Mouse (Mus musculus) forebrain, embryonic 15.5 days (tissue): ENCODE data around the gene Slc9a2. TPM values are rescaled to one million over a fixed set of nuclear protein-coding genes. Genes with fewer than 3 reads are reported as not detected.
"Not testable (repeated sequence)": the region's sequence is repeated elsewhere in the genome, so short reads cannot be mapped to it uniquely, and the experiment has no call there.

Experiments
- ATAC-seq: fragments of 200-750 bp; cut with Nextera tagmentation; replicated peaks from 2 replicates; pipeline ENCODE4 v1.8.0; 2017; ENCODE audit warnings: mild to moderate bottlenecking, moderate TSS enrichment, moderate library complexity
- H3K27ac ChIP-seq: fragments of 300-500 bp; sonication (generic); replicated peaks from 2 replicates; pipeline ENCODE4 v1.5.1; 2015; ENCODE audit warnings: mild to moderate bottlenecking, inconsistent platforms
- H3K27me3 ChIP-seq: fragments of 300-500 bp; sonication (generic); 2 replicates; pipeline ENCODE4 v1.6.1; 2015; ENCODE audit warnings: inconsistent platforms
- H3K36me3 ChIP-seq: fragments of 300-500 bp; sonication (generic); 2 replicates; pipeline ENCODE4 v1.6.1; 2015; ENCODE audit warnings: mild to moderate bottlenecking, inconsistent platforms
- H3K4me1 ChIP-seq: fragments of 300-500 bp; sonication (generic); 2 replicates; pipeline ENCODE4 v1.6.1; 2015; ENCODE audit warnings: inconsistent platforms
- H3K4me2 ChIP-seq: fragments of 300-500 bp; sonication (generic); replicated peaks from 2 replicates; pipeline ENCODE4 v1.6.1; 2015; ENCODE audit warnings: mild to moderate bottlenecking, inconsistent platforms
- H3K4me3 ChIP-seq: fragments of 300-500 bp; sonication (generic); 2 replicates; pipeline ENCODE4 v1.5.1; 2015; ENCODE audit warnings: mild to moderate bottlenecking, inconsistent platforms
- H3K9ac ChIP-seq: fragments of 300-500 bp; sonication (generic); replicated peaks from 2 replicates; pipeline ENCODE4 v1.6.1; 2015; ENCODE audit warnings: mild to moderate bottlenecking, inconsistent platforms
- H3K9me3 ChIP-seq: fragments of 300-500 bp; sonication (generic); 2 replicates; pipeline ENCODE4 v1.6.1; 2016; ENCODE audit warnings: inconsistent platforms
- WGBS: fragments of 180-500 bp; shearing (Covaris S2); methylation state at CpG from one replicate; pipeline ENCODE4 v1.1.7; 2015; ENCODE audit warnings: mixed read lengths; 5-methylcytosine and 5-hydroxymethylcytosine counted together
- polyA plus RNA-seq: library from polyadenylated mRNA; unstranded; fragments of >200 nt; fragmentation: Nextera tagmentation; extraction: Ambion mirVana; gene quantifications from 2 replicates; pipeline ENCODE4 v1.2.1, GENCODE M21; 2015

The Slc9a2 gene
- polyA plus RNA-seq, 1 experiment from 2014 or later = 0.09 TPM

DNA sequence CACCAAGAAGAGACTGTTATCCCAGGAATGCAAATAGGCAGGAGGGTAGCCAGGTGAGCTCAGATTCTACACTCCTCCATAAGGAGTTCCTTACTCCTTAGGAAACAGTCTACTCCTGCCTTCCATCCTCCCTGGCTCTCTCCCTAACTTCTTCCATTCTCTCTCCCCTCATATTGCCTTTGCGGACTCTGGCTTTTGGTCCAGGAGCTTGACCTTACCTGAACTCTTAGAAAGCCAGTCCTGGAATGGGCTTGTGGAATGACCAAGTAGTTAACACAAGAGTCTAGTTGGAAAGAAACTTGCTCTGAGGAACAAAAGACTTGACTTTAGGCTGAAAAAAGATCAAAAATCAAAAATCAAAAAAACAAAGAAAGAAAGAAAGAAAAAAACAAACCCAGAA, 48.3 kb downstream of the Slc9a2 start:
- Histone ChIP-seq H3K9me3 (no peaks in the 10 kb centered on the region), H3K9ac (no peak overlapping the region), H3K4me2 (no peak overlapping the region), H3K4me1 (no peaks in the 10 kb centered on the region), H3K4me3 (no peak overlapping the region), H3K36me3 (no peaks in the 10 kb centered on the region), H3K27ac (no peak overlapping the region), H3K27me3 (no peaks in the 10 kb centered on the region)
- 100% methylated on average over 1 of the region's 1 CpGs for WGBS
- no peak for ATAC-seq

DNA sequence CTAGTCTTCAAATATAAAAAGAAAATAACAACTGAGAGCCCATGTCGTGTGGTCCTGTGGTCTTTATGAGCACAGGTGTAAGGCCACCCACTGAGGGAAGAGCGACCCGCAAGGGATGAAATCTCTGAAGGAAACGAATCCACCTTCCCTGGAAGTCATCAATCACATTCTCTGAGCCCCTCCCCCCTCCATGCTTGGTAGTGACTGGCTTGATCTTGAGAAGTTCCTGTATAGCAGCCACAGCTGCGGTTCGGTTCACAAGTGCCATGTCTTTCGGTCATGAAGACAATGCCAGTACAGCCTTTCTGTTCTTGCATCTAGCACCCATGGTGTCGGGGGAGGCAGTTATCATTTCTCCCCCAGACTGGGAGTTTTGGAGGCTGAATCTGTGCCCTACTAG, 57.3 kb downstream of the Slc9a2 start:
- no peak overlapping the region for H3K9ac ChIP-seq
- 93% methylated on average over 8 of the region's 8 CpGs for WGBS
- H3K9me3 ChIP-seq = no peaks in the 10 kb centered on the region
- H3K36me3 ChIP-seq = no peaks in the 10 kb centered on the region
- H3K4me3 ChIP-seq = no peak overlapping the region
- no peak overlapping the region for H3K27ac ChIP-seq
- H3K4me2 ChIP-seq = no peak overlapping the region
- ATAC-seq = no peak
- no peaks in the 10 kb centered on the region for H3K4me1 ChIP-seq
- H3K27me3 ChIP-seq = no peaks in the 10 kb centered on the region

DNA sequence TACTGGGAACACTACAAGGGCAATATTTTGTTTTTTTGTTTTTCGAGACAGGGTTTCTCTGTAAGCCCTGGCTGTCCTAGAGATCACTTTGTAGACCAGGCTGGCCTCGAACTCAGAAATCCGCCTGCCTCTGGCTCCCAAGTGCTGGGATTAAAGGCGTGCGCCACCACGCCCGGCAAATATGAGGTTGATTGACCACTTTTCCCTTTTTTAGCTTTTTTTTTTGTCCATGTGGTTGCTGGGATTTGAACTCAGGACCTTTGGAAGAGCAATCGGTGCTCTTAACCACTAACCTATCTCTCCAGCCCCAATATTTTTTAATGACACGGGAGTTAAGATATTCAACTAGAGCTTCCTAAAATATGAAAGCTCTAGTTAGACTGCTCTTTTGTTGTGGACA, 57.9 kb downstream of the Slc9a2 start:
- H3K9me3 ChIP-seq, H3K9ac ChIP-seq, ATAC-seq, H3K36me3 ChIP-seq, H3K27me3 ChIP-seq, H3K4me3 ChIP-seq, H3K4me1 ChIP-seq, H3K27ac ChIP-seq, H3K4me2 ChIP-seq: not testable (repeated sequence)
- 93% methylated on average over 9 of the region's 9 CpGs for WGBS

DNA sequence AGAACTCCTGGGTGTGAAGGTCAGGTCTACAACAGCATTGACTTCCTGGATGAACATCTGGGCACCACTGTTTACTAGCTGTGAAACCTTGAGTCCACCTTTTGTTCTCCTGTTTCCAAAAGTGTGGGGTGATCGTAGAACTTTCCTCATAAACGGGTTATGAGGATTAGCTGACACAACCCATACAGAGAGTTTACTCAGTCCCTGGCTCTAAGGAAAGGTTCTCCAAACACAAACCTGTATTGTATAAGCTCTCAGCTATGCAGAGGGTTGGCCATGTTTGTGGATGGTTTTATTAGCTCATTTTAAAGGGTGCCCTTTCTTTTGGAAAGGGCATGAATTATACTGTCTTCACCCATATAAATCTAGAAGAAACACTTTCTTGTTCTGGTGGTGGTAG, 60.4 kb downstream of the Slc9a2 start:
- Histone ChIP-seq H3K9me3 (no peaks in the 10 kb centered on the region), H3K4me2 (no peak overlapping the region), H3K36me3 (no peaks in the 10 kb centered on the region), H3K9ac (no peak overlapping the region), H3K27ac (no peak overlapping the region), H3K4me1 (no peaks in the 10 kb centered on the region), H3K4me3 (no peak overlapping the region), H3K27me3 (no peaks in the 10 kb centered on the region)
- ATAC-seq = no peak
- 90% methylated on average over 2 of the region's 2 CpGs for WGBS

DNA sequence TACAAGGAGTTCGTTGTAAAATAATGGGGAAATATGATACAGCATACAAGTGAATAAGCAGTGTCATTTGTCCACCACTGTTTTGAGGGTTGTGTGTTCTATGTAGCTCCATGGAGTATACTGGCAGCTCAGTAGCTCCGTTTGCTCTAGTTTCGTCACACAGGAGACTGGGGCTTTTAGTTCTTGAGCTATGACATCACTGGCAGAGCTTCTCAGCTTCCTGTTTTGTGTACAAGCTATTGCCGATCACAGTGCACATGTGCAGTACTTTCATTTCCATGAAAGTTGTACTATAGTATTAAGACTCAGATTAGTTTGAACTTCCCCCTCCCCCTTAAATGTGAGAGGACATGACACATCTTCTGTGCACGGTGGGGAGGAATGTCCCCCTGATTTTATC, 65.7 kb downstream of the Slc9a2 start:
- Histone ChIP-seq H3K27ac (no peak overlapping the region), H3K9ac (no peak overlapping the region), H3K9me3 (no peaks in the 10 kb centered on the region), H3K4me3 (no peak overlapping the region), H3K4me1 (no peaks in the 10 kb centered on the region), H3K4me2 (no peak overlapping the region), H3K27me3 (no peaks in the 10 kb centered on the region), H3K36me3 (no peaks in the 10 kb centered on the region)
- no peak for ATAC-seq
- WGBS = 84% methylated on average over 5 of the region's 5 CpGs

DNA sequence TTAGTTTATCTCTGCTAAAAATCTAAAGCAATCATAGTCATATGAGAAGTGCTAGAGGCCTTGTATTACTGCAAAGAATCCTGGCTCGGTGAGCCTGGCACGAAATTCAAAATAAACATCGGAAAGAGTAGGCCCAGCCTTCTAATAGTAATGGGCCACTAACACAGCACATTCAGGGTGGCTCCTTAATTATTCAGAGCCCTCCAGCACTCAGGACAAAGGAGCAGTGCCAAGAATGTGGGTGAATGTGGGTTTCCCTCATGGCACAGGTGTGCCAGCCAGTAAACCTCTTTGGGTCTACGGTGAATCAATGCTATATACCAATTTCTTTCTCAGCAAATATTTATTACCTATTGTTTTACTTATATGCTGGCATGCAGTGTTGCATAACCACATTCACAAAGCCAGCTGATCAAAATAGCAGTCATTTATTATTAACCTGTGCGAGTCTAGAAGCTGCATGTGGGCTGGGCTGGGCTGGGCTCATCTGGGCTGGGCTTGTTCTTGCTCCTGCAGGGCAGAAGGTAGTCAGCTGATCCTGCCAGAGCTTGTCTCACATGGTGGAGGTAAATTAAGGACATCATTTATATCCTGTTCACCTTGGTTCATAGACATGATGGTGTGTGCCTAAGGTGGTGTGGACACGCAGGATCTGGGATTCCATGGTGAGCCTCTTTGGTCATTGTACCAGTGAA, 79.5 kb downstream of the Slc9a2 start:
- Histone ChIP-seq H3K36me3 (no peaks in the 10 kb centered on the region), H3K4me3 (no peak overlapping the region), H3K9ac (no peak overlapping the region), H3K9me3 (no peaks in the 10 kb centered on the region), H3K4me2 (no peak overlapping the region), H3K27ac (no peak overlapping the region), H3K27me3 (no peaks in the 10 kb centered on the region), H3K4me1 (no peaks in the 10 kb centered on the region)
- WGBS = 87% methylated on average over 6 of the region's 6 CpGs
- ATAC-seq = no peak

DNA sequence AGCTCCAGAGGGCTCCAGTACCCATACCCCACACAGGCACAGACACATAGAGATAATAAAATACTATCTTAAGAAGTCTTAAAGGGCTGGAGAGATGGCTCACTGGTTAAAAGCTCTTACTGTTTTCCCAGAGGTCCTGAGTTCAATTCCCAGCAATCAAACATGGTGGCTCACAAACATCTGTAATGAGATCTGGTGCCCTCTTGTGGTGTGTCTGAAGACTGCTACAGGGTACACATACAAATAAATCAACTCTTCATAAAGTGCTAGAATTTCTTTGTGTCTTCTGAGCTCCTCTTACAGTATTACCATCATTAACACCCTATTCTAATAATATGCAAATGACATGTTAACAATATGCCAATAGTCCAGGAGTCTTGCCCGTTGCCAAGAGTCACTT, 83.7 kb downstream of the Slc9a2 start:
- Histone ChIP-seq H3K27ac (no peak overlapping the region), H3K9ac (no peak overlapping the region), H3K27me3 (no peaks in the 10 kb centered on the region), H3K4me2 (no peak overlapping the region), H3K9me3 (no peaks in the 10 kb centered on the region), H3K4me1 (no peaks in the 10 kb centered on the region), H3K4me3 (no peak overlapping the region), H3K36me3 (no peaks in the 10 kb centered on the region)
- 60% methylated on average over 1 of the region's 1 CpGs for WGBS
- ATAC-seq = no peak

DNA sequence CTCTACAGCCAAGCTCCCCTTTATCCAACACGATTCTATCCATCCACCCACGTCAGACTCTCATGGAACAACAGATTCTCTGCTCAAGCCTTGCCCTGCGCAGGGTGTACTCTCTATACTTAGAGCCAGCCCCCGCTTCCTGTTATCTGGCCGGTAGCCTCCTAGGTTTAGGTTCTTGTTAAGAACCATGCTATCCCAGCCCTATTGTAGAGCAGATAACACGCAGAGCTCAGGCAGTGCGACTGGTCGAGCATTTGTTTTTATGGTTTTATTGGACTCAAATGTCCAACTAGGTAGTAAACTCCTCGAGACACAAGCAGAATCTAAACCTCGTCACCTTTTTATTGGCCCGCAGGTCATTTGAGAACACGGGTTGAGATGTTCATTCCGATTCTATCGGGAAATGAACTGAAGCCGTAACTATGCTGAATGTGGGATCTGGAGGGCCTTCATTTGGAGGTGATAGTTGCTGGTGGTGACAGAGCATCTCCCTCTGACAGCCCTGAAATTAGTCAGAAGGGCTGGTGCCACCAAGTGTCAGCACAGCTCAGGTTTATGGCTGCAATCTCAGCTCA, 84.4 kb downstream of the Slc9a2 start:
- no peak overlapping the region for H3K27ac ChIP-seq
- ATAC-seq = no peak
- H3K36me3 ChIP-seq = no peaks in the 10 kb centered on the region
- H3K4me3 ChIP-seq = no peak overlapping the region
- no peaks in the 10 kb centered on the region for H3K9me3 ChIP-seq
- H3K4me1 ChIP-seq = no peaks in the 10 kb centered on the region
- H3K9ac ChIP-seq = no peak overlapping the region
- no peak overlapping the region for H3K4me2 ChIP-seq
- H3K27me3 ChIP-seq = no peaks in the 10 kb centered on the region
- WGBS = 94% methylated on average over 15 of the region's 15 CpGs

DNA sequence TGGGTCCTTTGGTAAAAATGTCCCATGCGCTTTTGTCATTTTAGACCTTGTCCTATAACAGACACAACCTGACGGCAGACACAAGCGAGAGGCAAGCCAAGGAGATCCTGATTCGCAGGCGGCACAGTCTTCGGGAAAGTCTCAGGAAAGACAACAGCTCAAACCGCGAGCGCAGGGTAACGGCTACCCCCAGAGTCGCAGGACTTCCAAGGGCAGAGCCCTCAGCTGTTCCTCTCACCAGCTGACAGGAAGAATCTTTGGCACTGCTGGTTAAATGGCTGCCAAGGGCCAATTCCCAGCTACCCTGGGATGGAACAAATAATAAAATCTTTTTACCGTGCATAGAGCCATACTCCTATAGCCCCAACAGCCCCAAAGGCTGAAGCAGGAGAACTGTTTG, 85.1 kb downstream of the Slc9a2 start:
- H3K27ac ChIP-seq = no peak overlapping the region
- no peak for ATAC-seq
- no peaks in the 10 kb centered on the region for H3K9me3 ChIP-seq
- no peaks in the 10 kb centered on the region for H3K4me1 ChIP-seq
- H3K9ac ChIP-seq = no peak overlapping the region
- H3K27me3 ChIP-seq = no peaks in the 10 kb centered on the region
- no peak overlapping the region for H3K4me3 ChIP-seq
- H3K36me3 ChIP-seq = no peaks in the 10 kb centered on the region
- no peak overlapping the region for H3K4me2 ChIP-seq
- 90% methylated on average over 12 of the region's 12 CpGs for WGBS

DNA sequence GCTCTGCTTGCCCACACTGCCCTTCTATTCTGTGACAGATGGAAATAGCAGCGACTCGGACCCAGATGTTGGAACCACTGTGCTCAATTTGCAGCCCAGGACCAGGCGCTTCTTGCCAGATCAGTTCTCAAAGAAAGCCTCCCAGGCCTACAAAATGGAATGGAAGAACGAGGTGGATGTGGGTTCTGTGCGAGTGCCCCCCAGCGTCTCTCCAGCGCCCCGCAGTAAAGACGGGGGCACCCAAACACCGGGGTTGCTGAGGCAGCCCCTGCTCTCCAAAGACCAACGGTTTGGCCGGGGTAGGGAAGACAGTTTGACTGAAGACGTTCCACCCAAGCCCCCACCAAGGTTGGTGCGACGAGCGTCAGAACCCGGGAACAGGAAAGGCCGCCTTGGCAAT, 87.2 kb downstream of the Slc9a2 start:
- no peaks in the 10 kb centered on the region for H3K36me3 ChIP-seq
- ATAC-seq = no peak
- no peaks in the 10 kb centered on the region for H3K4me1 ChIP-seq
- H3K27me3 ChIP-seq = no peaks in the 10 kb centered on the region
- H3K27ac ChIP-seq = no peak overlapping the region
- no peak overlapping the region for H3K4me3 ChIP-seq
- H3K9me3 ChIP-seq = no peaks in the 10 kb centered on the region
- H3K4me2 ChIP-seq = no peak overlapping the region
- H3K9ac ChIP-seq = no peak overlapping the region
- WGBS = 91% methylated on average over 18 of the region's 18 CpGs

DNA sequence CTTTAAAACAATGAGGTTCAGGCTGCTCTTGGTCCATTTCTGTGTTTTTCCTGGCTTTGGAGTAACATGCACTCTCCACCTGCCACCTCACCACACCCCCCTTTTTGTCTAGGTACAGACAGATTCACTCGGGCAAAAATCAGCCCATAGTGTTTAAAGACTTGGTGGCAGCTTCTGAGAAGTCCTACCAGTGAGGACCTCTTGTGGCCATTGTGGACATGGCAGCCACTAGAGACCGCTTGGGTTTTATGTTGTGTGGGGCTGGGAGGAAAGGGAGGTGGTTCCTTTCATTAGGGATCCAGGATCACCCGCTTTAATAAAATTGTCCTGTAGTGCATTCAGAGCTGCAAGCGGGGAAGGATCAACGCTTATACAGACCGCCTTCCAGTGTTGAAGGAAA, 88.2 kb downstream of the Slc9a2 start:
- no peaks in the 10 kb centered on the region for H3K4me1 ChIP-seq
- H3K9me3 ChIP-seq = no peaks in the 10 kb centered on the region
- H3K27me3 ChIP-seq = no peaks in the 10 kb centered on the region
- no peak for ATAC-seq
- peaks cover 2% of the 10 kb centered on the region; the same call in 1 of the 2 replicates for H3K36me3 ChIP-seq
- H3K4me3 ChIP-seq = no peak overlapping the region
- no peak overlapping the region for H3K27ac ChIP-seq
- H3K4me2 ChIP-seq = no peak overlapping the region
- WGBS = 31% methylated on average over 6 of the region's 6 CpGs
- H3K9ac ChIP-seq = no peak overlapping the region

DNA sequence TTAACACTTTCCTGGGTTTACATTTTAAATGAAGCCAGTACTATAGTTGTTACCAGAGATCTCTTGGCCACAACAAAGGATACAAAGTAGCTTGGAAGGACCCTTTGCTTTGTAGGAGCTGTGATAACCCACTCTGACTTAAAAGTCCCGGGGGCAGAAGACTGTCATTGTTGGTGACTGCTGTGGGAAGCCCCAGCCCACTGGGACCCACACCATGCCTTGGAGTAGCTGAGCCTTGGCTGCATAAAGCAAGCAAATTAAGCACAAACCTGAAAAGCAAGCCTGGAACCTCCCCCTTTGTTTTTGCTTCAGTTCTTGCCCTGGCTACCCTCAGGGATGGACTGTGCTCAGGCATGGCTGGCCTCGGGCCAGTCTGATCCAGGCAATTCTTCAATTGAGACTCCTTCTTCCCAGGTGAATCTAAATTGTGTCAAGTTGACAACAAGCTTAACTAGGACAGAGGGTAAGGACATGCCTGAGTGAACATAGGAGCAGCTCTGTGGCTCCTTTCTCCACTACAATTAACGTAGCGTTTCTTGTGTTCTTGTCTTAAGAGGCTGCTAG, 89.0 kb downstream of the Slc9a2 start:
- no peak overlapping the region for H3K27ac ChIP-seq
- 37% methylated on average over 4 of the region's 4 CpGs for WGBS
- no peaks in the 10 kb centered on the region for H3K27me3 ChIP-seq
- no peak for ATAC-seq
- no peak overlapping the region for H3K4me2 ChIP-seq
- H3K9ac ChIP-seq = no peak overlapping the region
- H3K9me3 ChIP-seq = no peaks in the 10 kb centered on the region
- peaks cover 2% of the 10 kb centered on the region; the same call in 1 of the 2 replicates for H3K36me3 ChIP-seq
- no peaks in the 10 kb centered on the region for H3K4me1 ChIP-seq
- H3K4me3 ChIP-seq = no peak overlapping the region
